ENCODE assay signal across 29 mouse cellular contexts in the genomic region with DNA sequence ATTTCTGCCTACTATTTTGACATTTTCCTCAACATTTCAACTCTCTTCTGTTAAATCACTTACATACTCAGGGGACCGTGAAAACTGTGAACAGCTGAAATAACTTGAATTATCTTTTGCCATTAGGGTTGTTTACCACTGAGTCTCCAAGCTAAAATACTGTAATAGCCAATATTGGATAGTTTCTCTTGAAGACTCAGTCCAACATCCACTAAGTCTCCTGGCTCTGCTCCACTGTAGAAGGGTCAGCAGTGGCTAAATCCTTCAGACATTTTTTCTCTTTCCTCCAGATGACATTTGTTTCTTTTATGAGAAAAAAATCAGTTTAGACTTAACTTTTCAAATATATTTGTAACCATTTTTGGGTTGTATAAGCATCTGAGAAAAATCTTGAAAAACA.
DNase-seq lines count a peak whose midpoint lies in the region; ATAC-seq and TF ChIP-seq lines count a peak whose summit lies in the region.
"Had no signal": no experiment of that assay in that cellular context is flagged by ENCODE, and none has a peak within 500 bp of the region (broad histone marks: within the 10 kb centered on the region; RNA-seq: fewer than 3 reads in every experiment).

No protein-coding gene starts in this region.

- TF ChIP-seq CTCF in kidney, postnatal 0 days (IDR thresholded peaks at IDR 0.05; ENCODE audit: low read depth), result no peak

- no peak for ATAC-seq in embryonic facial prominence, embryonic 14.5 days (ENCODE audit: low read depth)
- ATAC-seq in kidney, postnatal 0 days (replicated peaks; ENCODE audit: low FRiP score, low read depth), result no peak
- peak; percentile 53; the same call in 1 of the 2 replicates for ATAC-seq in stomach, embryonic 16.5 days (ENCODE audit: insufficient read depth, low FRiP score)
- ATAC-seq: activated CD4-positive, CD25-positive, alpha-beta regulatory T cell, adult 4 months; CD4-positive, CD25-positive, alpha-beta regulatory T cell, adult 4 months; forebrain, embryonic 14.5 days; forebrain, embryonic 16.5 days; Patski had no signal

- H3K36me3 ChIP-seq in embryonic facial prominence, embryonic 14.5 days (ENCODE audit: control insufficient read depth, insufficient read depth, low read length), result no peaks in the 10 kb centered on the region
- no peaks in the 10 kb centered on the region for H3K36me3 ChIP-seq in embryonic facial prominence, embryonic 10.5 days (replicated peaks)
- H3K36me3 ChIP-seq in kidney, postnatal 0 days (ENCODE audit: insufficient read depth, low read length), result no peaks in the 10 kb centered on the region
- no peaks in the 10 kb centered on the region for H3K36me3 ChIP-seq in stomach, embryonic 16.5 days (ENCODE audit: control insufficient read depth, insufficient read depth, low read length)
- H3K36me3 ChIP-seq: embryonic facial prominence, embryonic 12.5 days; embryonic facial prominence, embryonic 15.5 days; forebrain, embryonic 10.5 days; forebrain, embryonic 12.5 days; G1E had no signal

- H3K27me3 ChIP-seq in embryonic facial prominence, embryonic 14.5 days (replicated peaks; ENCODE audit: control insufficient read depth, insufficient read depth, low read length), result no peaks in the 10 kb centered on the region
- H3K27me3 ChIP-seq in embryonic facial prominence, embryonic 10.5 days (replicated peaks; ENCODE audit: low read depth, poor library complexity, severe bottlenecking), result no peaks in the 10 kb centered on the region
- no peaks in the 10 kb centered on the region for H3K27me3 ChIP-seq in kidney, postnatal 0 days (ENCODE audit: insufficient read depth, low read length)
- H3K27me3 ChIP-seq in stomach, embryonic 16.5 days (ENCODE audit: control insufficient read depth, insufficient read depth, low read length), result no peaks in the 10 kb centered on the region
- H3K27me3 ChIP-seq: CH12.LX; embryonic facial prominence, embryonic 12.5 days; embryonic facial prominence, embryonic 15.5 days; forebrain, embryonic 12.5 days; Patski had no signal

- no peak overlapping the region for H3K27ac ChIP-seq in embryonic facial prominence, embryonic 14.5 days (replicated peaks; ENCODE audit: low read depth, low read length)
- H3K27ac ChIP-seq in embryonic facial prominence, embryonic 10.5 days (replicated peaks), result no peak overlapping the region
- no peak overlapping the region for H3K27ac ChIP-seq in kidney, postnatal 0 days
- H3K27ac ChIP-seq in stomach, embryonic 16.5 days (ENCODE audit: low read length), result no peak overlapping the region
- H3K27ac ChIP-seq: embryonic facial prominence, embryonic 12.5 days; embryonic facial prominence, embryonic 15.5 days; forebrain, embryonic 10.5 days; forebrain, embryonic 12.5 days had no signal

- 87% methylated on average over 1 of the region's 1 CpGs for WGBS in embryonic facial prominence, embryonic 14.5 days
- 91% methylated on average over 1 of the region's 1 CpGs for WGBS in embryonic facial prominence, embryonic 10.5 days
- WGBS in kidney, postnatal 0 days, result 63% methylated on average over 1 of the region's 1 CpGs
- WGBS in stomach, embryonic 16.5 days, result 57% methylated on average over 1 of the region's 1 CpGs

- no peaks in the 10 kb centered on the region for H3K4me1 ChIP-seq in embryonic facial prominence, embryonic 14.5 days (ENCODE audit: control insufficient read depth, insufficient read depth, low read length)
- H3K4me1 ChIP-seq in embryonic facial prominence, embryonic 10.5 days, result no peaks in the 10 kb centered on the region
- no peaks in the 10 kb centered on the region for H3K4me1 ChIP-seq in kidney, postnatal 0 days (replicated peaks; ENCODE audit: insufficient read depth, low read length)
- H3K4me1 ChIP-seq in stomach, embryonic 16.5 days (ENCODE audit: control insufficient read depth, insufficient read depth, low read length), result no peaks in the 10 kb centered on the region
- H3K4me1 ChIP-seq: embryonic facial prominence, embryonic 12.5 days; embryonic facial prominence, embryonic 15.5 days; forebrain, embryonic 10.5 days; forebrain, embryonic 12.5 days had no signal

- no peak overlapping the region for H3K4me3 ChIP-seq in embryonic facial prominence, embryonic 14.5 days (ENCODE audit: low read depth, low read length)
- no peak overlapping the region for H3K4me3 ChIP-seq in embryonic facial prominence, embryonic 10.5 days
- no peak overlapping the region for H3K4me3 ChIP-seq in kidney, postnatal 0 days (replicated peaks; ENCODE audit: low read depth, low read length)
- H3K4me3 ChIP-seq in stomach, embryonic 16.5 days (replicated peaks; ENCODE audit: low read length), result no peak overlapping the region
- H3K4me3 ChIP-seq: embryonic facial prominence, embryonic 12.5 days; embryonic facial prominence, embryonic 15.5 days; erythroblast, embryonic 14.5 days; forebrain, embryonic 10.5 days; forebrain, embryonic 12.5 days had no signal

- peak; percentile 2 for DNase-seq in embryonic facial prominence, embryonic 14.5 days (ENCODE audit: low spot score)
- no peak for DNase-seq in embryonic facial prominence, embryonic 10.5 days (ENCODE audit: low spot score)
- peak; percentile 67 for DNase-seq in kidney, postnatal 0 days (ENCODE audit: low spot score)
- no peak for DNase-seq in kidney, postnatal 14 days
- peak; percentile 5 to 24 for DNase-seq in kidney, postnatal 4 days
- no peak for DNase-seq in kidney, postnatal 36 days
- DNase-seq: adrenal gland, adult 8-10 months; adrenal gland, postnatal 14 days; B cell, adult 2 months; cerebellum, adult 11 months; cerebellum, adult 18-20 months; cerebellum, adult 8-10 months; cerebellum, adult 9-11 months; cerebellum, postnatal 14 days; cerebellum, postnatal 36 days; embryo, embryonic 11 days had no signal

- H3K4me2 ChIP-seq in embryonic facial prominence, embryonic 14.5 days (ENCODE audit: low read depth, low read length), result no peak overlapping the region
- H3K4me2 ChIP-seq in kidney, postnatal 0 days (ENCODE audit: low read length), result no peak overlapping the region
- H3K4me2 ChIP-seq in stomach, embryonic 16.5 days (ENCODE audit: low read depth, low read length), result no peak overlapping the region
- H3K4me2 ChIP-seq: embryonic facial prominence, embryonic 12.5 days; embryonic facial prominence, embryonic 15.5 days; forebrain, embryonic 12.5 days had no signal

- no peaks in the 10 kb centered on the region for H3K9me3 ChIP-seq in embryonic facial prominence, embryonic 14.5 days (ENCODE audit: control insufficient read depth, low read length)
- no peaks in the 10 kb centered on the region for H3K9me3 ChIP-seq in embryonic facial prominence, embryonic 10.5 days
- no peaks in the 10 kb centered on the region for H3K9me3 ChIP-seq in kidney, postnatal 0 days (replicated peaks; ENCODE audit: low read length)
- H3K9me3 ChIP-seq in stomach, embryonic 16.5 days (replicated peaks; ENCODE audit: control insufficient read depth, low read length), result no peaks in the 10 kb centered on the region
- H3K9me3 ChIP-seq: embryonic facial prominence, embryonic 12.5 days; embryonic facial prominence, embryonic 15.5 days; forebrain, embryonic 10.5 days; forebrain, embryonic 12.5 days; G1E had no signal

- no peak overlapping the region for H3K9ac ChIP-seq in embryonic facial prominence, embryonic 14.5 days (ENCODE audit: low read depth, low read length)
- H3K9ac ChIP-seq in kidney, postnatal 0 days (ENCODE audit: low read depth, low read length), result no peak overlapping the region
- no peak overlapping the region for H3K9ac ChIP-seq in stomach, embryonic 16.5 days (ENCODE audit: low read length)
- H3K9ac ChIP-seq: embryonic facial prominence, embryonic 12.5 days; embryonic facial prominence, embryonic 15.5 days; forebrain, embryonic 12.5 days had no signal

Comparison
In these comparisons a context has a peak if more than half of its experiments do, and no peak if none do; other contexts are left out.
1. DNase-seq: peak in embryonic facial prominence, embryonic 14.5 days (single experiment), kidney, postnatal 0 days (single experiment) and kidney, postnatal 4 days (2 of 2); none in embryonic facial prominence, embryonic 10.5 days (single experiment), kidney, postnatal 14 days (single experiment) and kidney, postnatal 36 days (0 of 2).